ENCODE assay signal across 19 mouse cellular contexts in genomic region chr19:5746907-5747363, GRCm38 (mm10). TPM values are rescaled to one million over a fixed set of nuclear protein-coding genes. Genes with fewer than 3 reads are reported as not detected.
A peak's percentile ranks its signal among the peaks of the same experiment; 100 is the strongest.
DNase-seq lines count a peak whose midpoint lies in the region; ATAC-seq and TF ChIP-seq lines count a peak whose summit lies in the region.
"Had no signal": no experiment of that assay in that cellular context is flagged by ENCODE, and none has a peak within 500 bp of the region (broad histone marks: within the 10 kb centered on the region; RNA-seq: fewer than 3 reads in every experiment).

No protein-coding gene starts in this region.

- peaks cover 22% of the 10 kb centered on the region for H3K36me3 ChIP-seq in heart, embryonic 13.5 days
- H3K36me3 ChIP-seq in MEL (ENCODE audit: control insufficient read depth in 1 of 2, insufficient read depth in 2 of 2, low read length in 2 of 2) = no peaks in the 10 kb centered on the region
- no peaks in the 10 kb centered on the region for H3K36me3 ChIP-seq in midbrain, embryonic 16.5 days (ENCODE audit: control insufficient read depth, insufficient read depth, low read length)
- H3K36me3 ChIP-seq in stomach, postnatal 0 days (ENCODE audit: control insufficient read depth, insufficient read depth, low read length) = no peaks in the 10 kb centered on the region
- H3K36me3 ChIP-seq: midbrain, embryonic 12.5 days had no signal

- WGBS in heart, embryonic 13.5 days = 34% methylated on average over 12 of the region's 12 CpGs
- WGBS in midbrain, embryonic 16.5 days = 16% methylated on average over 12 of the region's 12 CpGs
- WGBS in stomach, postnatal 0 days = 51% methylated on average over 12 of the region's 12 CpGs

- H3K27ac ChIP-seq in heart, embryonic 13.5 days (replicated peaks) = no peak overlapping the region
- H3K27ac ChIP-seq in MEL (ENCODE audit: control insufficient read depth, low read depth, low read length) = no peak overlapping the region
- H3K27ac ChIP-seq in midbrain, embryonic 16.5 days (ENCODE audit: low read length) = no peak overlapping the region
- H3K27ac ChIP-seq in stomach, postnatal 0 days (replicated peaks) = no peak overlapping the region
- H3K27ac ChIP-seq: lung, embryonic 15.5 days; midbrain, embryonic 12.5 days had no signal

- peaks cover 95% of the 10 kb centered on the region for H3K27me3 ChIP-seq in heart, embryonic 13.5 days (replicated peaks)
- H3K27me3 ChIP-seq in MEL (ENCODE audit: control insufficient read depth in 1 of 2, insufficient read depth in 2 of 2, low read length in 2 of 2) = peaks cover 0 to 2% of the 10 kb centered on the region in 2 experiments; a peak in 1 of 4 replicates
- peaks cover 35% of the 10 kb centered on the region for H3K27me3 ChIP-seq in midbrain, embryonic 16.5 days (ENCODE audit: control insufficient read depth, insufficient read depth, low read depth, low read length)
- no peaks in the 10 kb centered on the region for H3K27me3 ChIP-seq in stomach, postnatal 0 days (ENCODE audit: control insufficient read depth, insufficient read depth, low read length)

- ATAC-seq in heart, embryonic 13.5 days (ENCODE audit: extremely low read depth, insufficient number of reproducible peaks, low FRiP score, low TSS enrichment) = no peak
- peak; percentile 27; the same call in 1 of the 2 replicates for ATAC-seq in midbrain, embryonic 16.5 days
- no peak for ATAC-seq in stomach, postnatal 0 days (ENCODE audit: low FRiP score, low TSS enrichment)
- ATAC-seq: inflammation-experienced regulatory T-cells, adult 6 months had no signal

- no peaks in the 10 kb centered on the region for H3K79me2 ChIP-seq in MEL (ENCODE audit: control insufficient read depth, insufficient read depth, low read length, poor library complexity)

- H3K9ac ChIP-seq in heart, embryonic 13.5 days = 0 out of 2 replicates have a peak overlapping the region, but pooled peaks have one; percentile 52
- H3K9ac ChIP-seq in MEL (ENCODE audit: control insufficient read depth, low read depth, low read length, poor library complexity, severe bottlenecking) = no peak overlapping the region
- no peak overlapping the region for H3K9ac ChIP-seq in midbrain, embryonic 16.5 days (ENCODE audit: low read depth, low read length)
- no peak overlapping the region for H3K9ac ChIP-seq in stomach, postnatal 0 days (ENCODE audit: low read length)
- H3K9ac ChIP-seq: heart, embryonic 12.5 days; lung, embryonic 15.5 days; midbrain, embryonic 12.5 days had no signal

- no peak for TF ChIP-seq POLR2A in MEL (IDR thresholded peaks at IDR 0.05; ENCODE audit: control insufficient read depth in 1 of 2, insufficient read depth in 1 of 2, low read depth in 1 of 2, low read length in 2 of 2, poor library complexity in 1 of 2)

- H3K4me1 ChIP-seq in heart, embryonic 13.5 days = peaks cover 59% of the 10 kb centered on the region
- H3K4me1 ChIP-seq in MEL (ENCODE audit: control insufficient read depth in 1 of 2, insufficient read depth in 2 of 2, low read length in 2 of 2) = peaks cover 0 to 4% of the 10 kb centered on the region in 2 experiments; a peak in 2 of 4 replicates
- H3K4me1 ChIP-seq in midbrain, embryonic 16.5 days (ENCODE audit: control insufficient read depth, insufficient read depth, low read length) = peaks cover 20% of the 10 kb centered on the region
- peaks cover 8% of the 10 kb centered on the region for H3K4me1 ChIP-seq in stomach, postnatal 0 days (replicated peaks; ENCODE audit: control insufficient read depth, insufficient read depth)

- no peak for TF ChIP-seq EP300 in MEL (IDR thresholded peaks at IDR 0.05; ENCODE audit: low read depth in 1 of 2, low read length in 2 of 2)
- no peak for TF ChIP-seq EP300 in stomach, postnatal 0 days (optimal IDR thresholded peaks at IDR 0.05)

- no peak for TF ChIP-seq RAD21 in MEL (IDR thresholded peaks at IDR 0.05; ENCODE audit: low read depth, low read length)

- no peak for DNase-seq in heart, adult 9 months (ENCODE audit: low spot score in 2 of 2)
- peak; percentile 23 for DNase-seq in MEL (ENCODE audit: low read depth, low spot score)
- DNase-seq in induced T-regulatory cell, adult 2 months (ENCODE audit: low read depth) = peak; percentile 43
- DNase-seq in adrenal gland, adult 18-20 months (ENCODE audit: low spot score in 2 of 2) = no peak
- no peak for DNase-seq in T-cell, adult 2 months (ENCODE audit: low spot score)
- DNase-seq in stomach, postnatal 0 days (ENCODE audit: low spot score) = no peak
- DNase-seq: cerebellum, adult 11 months; kidney, postnatal 10 days; left cerebral cortex, postnatal 4 days; thymus, postnatal 36 days had no signal

- H3K4me2 ChIP-seq in heart, embryonic 13.5 days = no peak overlapping the region
- H3K4me2 ChIP-seq in midbrain, embryonic 16.5 days (ENCODE audit: low read length) = no peak overlapping the region
- H3K4me2 ChIP-seq in stomach, postnatal 0 days (replicated peaks; ENCODE audit: low read depth) = no peak overlapping the region

- TF ChIP-seq CTCF in MEL (IDR thresholded peaks at IDR 0.05 in 2 of 3, conservative IDR thresholded peaks at IDR 0.05 in 1 of 3; ENCODE audit: control insufficient read depth in 1 of 3, insufficient read depth in 1 of 3, low read depth in 2 of 3, low read length in 3 of 3, poor library complexity in 1 of 3, severe bottlenecking in 1 of 3) = no peak
- no peak for TF ChIP-seq CTCF in stomach, postnatal 0 days (IDR thresholded peaks at IDR 0.05; ENCODE audit: low read depth)

- H3K4me3 ChIP-seq in heart, embryonic 13.5 days = no peak overlapping the region
- no peak overlapping the region for H3K4me3 ChIP-seq in MEL (ENCODE audit: control insufficient read depth in 1 of 2, insufficient read depth in 1 of 2, low read depth in 2 of 2, low read length in 2 of 2)
- no peak overlapping the region for H3K4me3 ChIP-seq in midbrain, embryonic 16.5 days (ENCODE audit: low read depth, low read length)
- H3K4me3 ChIP-seq in stomach, postnatal 0 days (ENCODE audit: low read depth, low read length) = no peak overlapping the region
- H3K4me3 ChIP-seq: heart, embryonic 12.5 days; lung, embryonic 15.5 days had no signal

- H3K9me3 ChIP-seq in heart, embryonic 13.5 days = no peaks in the 10 kb centered on the region
- H3K9me3 ChIP-seq in MEL (replicated peaks; ENCODE audit: insufficient read depth, low read length) = no peaks in the 10 kb centered on the region
- H3K9me3 ChIP-seq in midbrain, embryonic 16.5 days (replicated peaks; ENCODE audit: control insufficient read depth, low read length, poor library complexity, severe bottlenecking) = no peaks in the 10 kb centered on the region
- no peaks in the 10 kb centered on the region for H3K9me3 ChIP-seq in stomach, postnatal 0 days (ENCODE audit: control insufficient read depth, low read length)
- H3K9me3 ChIP-seq: heart, embryonic 12.5 days; lung, embryonic 15.5 days; midbrain, embryonic 12.5 days had no signal

TF ChIP-seq in MEL, 35 proteins besides CTCF, POLR2A, EP300 and RAD21 (continues in another document):
- TF ChIP-seq ELF1 (IDR thresholded peaks at IDR 0.05; ENCODE audit: low read depth, low read length) = no peak

RNA-seq across cellular contexts. Expression of gene Ltbp3, which starts 6.2 kb away (rescaled TPM):
- 22.5 and 24.7 TPM in 2 replicates for polyA plus RNA-seq in heart, embryonic 13.5 days (2015; fragmentation: Nextera tagmentation; extraction: Ambion mirVana)
- 0.39 TPM in 1 of 2 replicates, not detected in the other for total RNA-seq in MEL (2012; rRNA removed)
- not detected for polyA plus RNA-seq in MEL (2012; ENCODE audit: insufficient read depth in 1 of 2, insufficient read length in 2 of 2, low read depth in 1 of 2, low replicate concordance in 2 of 2, missing spikeins in 1 of 2)
- polyA plus RNA-seq in midbrain, embryonic 16.5 days (2015; fragmentation: Nextera tagmentation; extraction: Ambion mirVana) = 9.3 and 9.6 TPM in 2 replicates
- total RNA-seq in adrenal gland, adult 18-20 months (2021) = 100 to 1,000 TPM; 241 to 252 TPM
- polyA plus RNA-seq in stomach, postnatal 0 days (2015; fragmentation: Nextera tagmentation; extraction: Ambion mirVana) = 15.7 and 26.9 TPM in 2 replicates

RNA-seq across cellular contexts. Expression of gene Fam89b, which starts 17.5 kb away (rescaled TPM):
- 79.7 and 82.6 TPM in 2 replicates for polyA plus RNA-seq in heart, embryonic 13.5 days (2015; fragmentation: Nextera tagmentation; extraction: Ambion mirVana)
- total RNA-seq in MEL (2012; rRNA removed) = 29.6 and 35.9 TPM in 2 replicates
- 10 to 100 TPM in 1 of 2 experiments, not detected in 1; 60.2 TPM for polyA plus RNA-seq in MEL (2012; ENCODE audit: insufficient read depth in 1 of 2, insufficient read length in 2 of 2, low read depth in 1 of 2, low replicate concordance in 2 of 2, missing spikeins in 1 of 2)
- polyA plus RNA-seq in midbrain, embryonic 16.5 days (2015; fragmentation: Nextera tagmentation; extraction: Ambion mirVana) = 116 and 131 TPM in 2 replicates
- total RNA-seq in adrenal gland, adult 18-20 months (2021) = 10 to 100 TPM; 42.9 to 61.5 TPM
- polyA plus RNA-seq in stomach, postnatal 0 days (2015; fragmentation: Nextera tagmentation; extraction: Ambion mirVana) = 51.9 and 52.1 TPM in 2 replicates

RNA-seq across cellular contexts. Expression of gene Ehbp1l1, which starts 20.8 kb away (rescaled TPM):
- polyA plus RNA-seq in heart, embryonic 13.5 days (2015; fragmentation: Nextera tagmentation; extraction: Ambion mirVana) = 85.9 and 96.8 TPM in 2 replicates
- total RNA-seq in MEL (2012; rRNA removed) = 60.6 and 63.2 TPM in 2 replicates
- polyA plus RNA-seq in MEL (2012; ENCODE audit: insufficient read depth in 1 of 2, insufficient read length in 2 of 2, low read depth in 1 of 2, low replicate concordance in 2 of 2, missing spikeins in 1 of 2) = 100 to 1,000 TPM in 1 of 2 experiments, 10 to 100 TPM in 1; 77.3 to 113 TPM
- 31.3 and 38.6 TPM in 2 replicates for polyA plus RNA-seq in midbrain, embryonic 16.5 days (2015; fragmentation: Nextera tagmentation; extraction: Ambion mirVana)
- total RNA-seq in adrenal gland, adult 18-20 months (2021) = 10 to 100 TPM; 33.5 to 45.6 TPM
- 28.0 and 29.5 TPM in 2 replicates for polyA plus RNA-seq in stomach, postnatal 0 days (2015; fragmentation: Nextera tagmentation; extraction: Ambion mirVana)

RNA-seq across cellular contexts. Expression of gene Scyl1, which starts 24.3 kb away (rescaled TPM):
- polyA plus RNA-seq in heart, embryonic 13.5 days (2015; fragmentation: Nextera tagmentation; extraction: Ambion mirVana) = 55.8 and 59.6 TPM in 2 replicates
- total RNA-seq in MEL (2012; rRNA removed) = 35.5 and 36.0 TPM in 2 replicates
- 10 to 100 TPM in 1 of 2 experiments, not detected in 1; 64.1 TPM for polyA plus RNA-seq in MEL (2012; ENCODE audit: insufficient read depth in 1 of 2, insufficient read length in 2 of 2, low read depth in 1 of 2, low replicate concordance in 2 of 2, missing spikeins in 1 of 2)
- polyA plus RNA-seq in midbrain, embryonic 16.5 days (2015; fragmentation: Nextera tagmentation; extraction: Ambion mirVana) = 86.3 and 86.6 TPM in 2 replicates
- total RNA-seq in adrenal gland, adult 18-20 months (2021) = 100 to 1,000 TPM in 1 of 2 experiments, 10 to 100 TPM in 1; 92.3 to 105 TPM
- 38.1 and 40.9 TPM in 2 replicates for polyA plus RNA-seq in stomach, postnatal 0 days (2015; fragmentation: Nextera tagmentation; extraction: Ambion mirVana)

RNA-seq across cellular contexts. Expression of gene Kcnk7, which starts 42.8 kb away (rescaled TPM):
- polyA plus RNA-seq in heart, embryonic 13.5 days (2015; fragmentation: Nextera tagmentation; extraction: Ambion mirVana) = 0.29 TPM in 1 of 2 replicates, not detected in the other
- 0.16 and 0.23 TPM in 2 replicates for total RNA-seq in MEL (2012; rRNA removed)
- under 1 TPM in 1 of 2 experiments, not detected in 1; 0.60 TPM for polyA plus RNA-seq in MEL (2012; ENCODE audit: insufficient read depth in 1 of 2, insufficient read length in 2 of 2, low read depth in 1 of 2, low replicate concordance in 2 of 2, missing spikeins in 1 of 2)
- 0.15 TPM in 1 of 2 replicates, not detected in the other for polyA plus RNA-seq in midbrain, embryonic 16.5 days (2015; fragmentation: Nextera tagmentation; extraction: Ambion mirVana)
- not detected for total RNA-seq in adrenal gland, adult 18-20 months (2021)
- polyA plus RNA-seq in stomach, postnatal 0 days (2015; fragmentation: Nextera tagmentation; extraction: Ambion mirVana) = 8.4 and 9.5 TPM in 2 replicates
- total RNA-seq: adrenal gland, postnatal 4 days; gastrocnemius, adult 18-20 months; layer of hippocampus, postnatal 10 days; left cerebral cortex, postnatal 4 days had no signal

Comparison
In these comparisons a context has a peak if more than half of its experiments do, and no peak if none do; other contexts are left out.
1. DNase-seq: peak in MEL (single experiment) and induced T-regulatory cell, adult 2 months (single experiment); none in heart, adult 9 months (0 of 2), adrenal gland, adult 18-20 months (0 of 2), T-cell, adult 2 months (single experiment) and stomach, postnatal 0 days (single experiment).